Comparison of ENCODE assay signal across 17 mouse cellular contexts in the genomic region with DNA sequence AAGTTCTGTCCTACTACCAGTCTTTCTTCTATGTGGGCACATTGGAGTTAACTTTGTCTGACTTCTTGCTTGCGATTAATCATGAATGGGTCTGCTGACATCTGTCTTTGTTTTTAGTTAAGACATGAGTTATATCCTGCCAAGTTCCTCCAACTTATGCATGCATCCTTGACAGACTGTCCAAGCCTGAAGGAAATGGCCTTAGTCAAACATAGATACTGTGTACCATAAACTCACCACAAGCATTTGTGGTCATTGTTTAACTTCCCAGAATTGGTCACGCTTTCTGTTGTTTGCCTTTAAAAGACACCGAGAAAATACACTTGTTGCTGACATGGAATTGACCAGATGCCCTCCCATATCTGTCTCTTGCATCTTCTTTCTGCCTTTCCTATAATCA.
DNase-seq lines count a peak whose midpoint lies in the region; ATAC-seq and TF ChIP-seq lines count a peak whose summit lies in the region.
"Had no signal": no experiment of that assay in that cellular context is flagged by ENCODE, and none has a peak within 500 bp of the region (broad histone marks: within the 10 kb centered on the region; RNA-seq: fewer than 3 reads in every experiment).

No protein-coding gene starts in this region.

- POLR2A ChIA-PET in Patski (lab: Charles Lee) = no interaction called here

- peak; percentile 65 for ATAC-seq in Patski
- ATAC-seq: activated CD4-positive, CD25-positive, alpha-beta regulatory T cell, adult 4 months; CD4-positive, CD25-positive, alpha-beta regulatory T cell, adult 4 months had no signal

- TF ChIP-seq CTCF in Patski (IDR thresholded peaks at IDR 0.05) = no peak

- in situ Hi-C loops in Patski (cut with MboI; ENCODE audit: low pct_unique_long_range_greater_than_20kb) = loop anchor here (25.0 kb wide), 1 partner anchor 713 kb away; a partner anchor contains a TSS

- CTCF ChIA-PET in Patski (lab: Charles Lee) = interaction anchor here (1.3 kb wide), 1 partner anchor 12 kb away, joined by 4 read pairs; no protein-coding TSS in a partner anchor

- H3K27me3 ChIP-seq in Patski = no peaks in the 10 kb centered on the region
- H3K27me3 ChIP-seq: CH12.LX had no signal

- peak; percentile 64 for DNase-seq in Patski (ENCODE audit: low read depth, low spot score)
- DNase-seq in left cerebral cortex, adult 8-10 months (ENCODE audit: low spot score in 2 of 2) = no peak
- DNase-seq: adrenal gland, adult 2 months; adrenal gland, adult 8-10 months; adrenal gland, postnatal 10 days; adrenal gland, postnatal 14 days; adrenal gland, postnatal 25 days; adrenal gland, postnatal 36 days; B cell, adult 2 months; cerebellum, adult 11 months; cerebellum, adult 11-12 months; cerebellum, adult 18-20 months; cerebellum, adult 2 months; cerebellum, adult 8-10 months had no signal
